Mouse (Mus musculus) kidney, postnatal 0 days (tissue): ENCODE measurements at regions not wholly inside any gene's neighbourhood (a gene's known extent, or its start where the extent isn't known, plus 50 kb on each side); places are given as distances from the start of the nearest gene placed in this dataset.

Experiments
- ATAC-seq: fragments of 200-750 bp; cut with Nextera tagmentation; replicated peaks from 2 replicates; pipeline ENCODE4 v1.8.0; 2017; ENCODE audit warnings: low read depth, moderate number of reproducible peaks, moderate TSS enrichment, moderate library complexity; ENCODE audit not compliant: low FRiP score
- DNase-seq: peaks from one replicate; pipeline ENCODE4 v3.0.0-alpha.2; 2016; ENCODE audit warnings: low spot score
- H3K27ac ChIP-seq: fragments of 300-500 bp; sonication (generic); 2 replicates; pipeline ENCODE4 v1.5.1; 2014; ENCODE audit warnings: mild to moderate bottlenecking
- H3K27me3 ChIP-seq: fragments of 300-500 bp; sonication (generic); 2 replicates; pipeline ENCODE4 v1.6.1; 2014; ENCODE audit warnings: low read length, mixed read lengths; ENCODE audit not compliant: insufficient read depth
- H3K36me3 ChIP-seq: fragments of 300-500 bp; sonication (generic); 2 replicates; pipeline ENCODE4 v1.6.1; 2014; ENCODE audit warnings: low read length, mixed read lengths; ENCODE audit not compliant: insufficient read depth
- H3K4me1 ChIP-seq: fragments of 300-500 bp; sonication (generic); replicated peaks from 2 replicates; pipeline ENCODE4 v1.6.1; 2014; ENCODE audit warnings: antibody characterized with exemption, low read length, mixed read lengths; ENCODE audit not compliant: insufficient read depth
- H3K4me2 ChIP-seq: fragments of 300-500 bp; sonication (generic); 2 replicates; pipeline ENCODE4 v1.6.1; 2014; ENCODE audit warnings: mild to moderate bottlenecking, low read length, moderate library complexity, mixed read lengths
- H3K4me3 ChIP-seq: fragments of 300-500 bp; sonication (generic); replicated peaks from 2 replicates; pipeline ENCODE4 v1.5.1; 2014; ENCODE audit warnings: low read depth, low read length
- H3K9ac ChIP-seq: fragments of 300-500 bp; sonication (generic); 2 replicates; pipeline ENCODE4 v1.6.1; 2014; ENCODE audit warnings: low read depth, low read length
- H3K9me3 ChIP-seq: fragments of 300-500 bp; sonication (generic); replicated peaks from 2 replicates; pipeline ENCODE4 v1.6.1; 2016; ENCODE audit warnings: low read length, inconsistent platforms, mixed read lengths
- CTCF ChIP-seq: IDR thresholded peaks from 2 replicates; pipeline ENCODE4 v1.5.1; 2016; ENCODE audit warnings: antibody characterized with exemption, low read depth, mild to moderate bottlenecking, moderate library complexity
- WGBS: fragments of 180-500 bp; shearing (Covaris S2); extraction: QIAGEN DNeasy Blood & Tissue Kit; methylation state at CpG from one replicate; pipeline ENCODE4 v1.1.7; 2014; 5-methylcytosine and 5-hydroxymethylcytosine counted together

GRCm38 (mm10) chrX:167152611-167153010 is 56.5 kb downstream of the Tmsb4x start:
- Histone ChIP-seq H3K9ac (no peak overlapping the region), H3K4me1 (no peaks in the 10 kb centered on the region), H3K9me3 (no peaks in the 10 kb centered on the region), H3K4me3 (no peak overlapping the region), H3K27ac (no peak overlapping the region), H3K27me3 (0 out of 2 replicates have a peak, but pooled peaks cover 3% of the 10 kb centered on the region), H3K4me2 (no peak overlapping the region), H3K36me3 (no peaks in the 10 kb centered on the region)
- no peak for DNase-seq
- no peak for ATAC-seq
- no peak for TF ChIP-seq CTCF
- 63% methylated on average over 4 of the region's 4 CpGs for WGBS

GRCm38 (mm10) chrX:167151341-167151740 is 57.8 kb downstream of the Tmsb4x start:
- Histone ChIP-seq H3K9ac (no peak overlapping the region), H3K4me1 (no peaks in the 10 kb centered on the region), H3K36me3 (no peaks in the 10 kb centered on the region), H3K4me3 (no peak overlapping the region), H3K9me3 (no peaks in the 10 kb centered on the region), H3K27me3 (0 out of 2 replicates have a peak, but pooled peaks cover 3% of the 10 kb centered on the region), H3K4me2 (no peak overlapping the region), H3K27ac (no peak overlapping the region)
- TF ChIP-seq CTCF, result no peak
- 74% methylated on average over 3 of the region's 3 CpGs for WGBS
- DNase-seq, result no peak
- no peak for ATAC-seq

- H3K4me3 ChIP-seq, result no peak overlapping the region
- H3K36me3 ChIP-seq, result no peaks in the 10 kb centered on the region
- H3K27ac ChIP-seq, result no peak overlapping the region
- no peak overlapping the region for H3K4me2 ChIP-seq
- no peaks in the 10 kb centered on the region for H3K4me1 ChIP-seq
- TF ChIP-seq CTCF, result no peak
- DNase-seq, result no peak
- H3K9me3 ChIP-seq, result no peaks in the 10 kb centered on the region
- WGBS, result 91% methylated on average over 4 of the region's 4 CpGs
- no peaks in the 10 kb centered on the region for H3K27me3 ChIP-seq
- no peak for ATAC-seq
- H3K9ac ChIP-seq, result no peak overlapping the region
Measured at GRCm38 (mm10) chrX:167149400-167149799, 59.7 kb downstream of the Tmsb4x start.

GRCm38 (mm10) chrX:167146513-167147360 is 62.4 kb downstream of the Tmsb4x start:
- Histone ChIP-seq H3K9ac (no peak overlapping the region), H3K9me3 (no peaks in the 10 kb centered on the region), H3K4me3 (no peak overlapping the region), H3K4me1 (no peaks in the 10 kb centered on the region), H3K36me3 (no peaks in the 10 kb centered on the region), H3K4me2 (no peak overlapping the region), H3K27ac (no peak overlapping the region), H3K27me3 (no peaks in the 10 kb centered on the region)
- WGBS, result 74% methylated on average over 8 of the region's 8 CpGs
- no peak for DNase-seq
- no peak for ATAC-seq
- no peak for TF ChIP-seq CTCF

- Histone ChIP-seq H3K36me3 (no peaks in the 10 kb centered on the region), H3K27me3 (no peaks in the 10 kb centered on the region), H3K4me3 (no peak overlapping the region), H3K9me3 (no peaks in the 10 kb centered on the region), H3K27ac (no peak overlapping the region), H3K4me1 (no peaks in the 10 kb centered on the region), H3K4me2 (no peak overlapping the region), H3K9ac (no peak overlapping the region)
- 81% methylated on average over 11 of the region's 11 CpGs for WGBS
- no peak for TF ChIP-seq CTCF
- DNase-seq (no peak), ATAC-seq (no peak)
Measured at GRCm38 (mm10) chrX:167145508-167146182, 63.5 kb downstream of the Tmsb4x start.

- no peak overlapping the region for H3K4me2 ChIP-seq
- H3K36me3 ChIP-seq, result no peaks in the 10 kb centered on the region
- no peaks in the 10 kb centered on the region for H3K4me1 ChIP-seq
- DNase-seq (peak; percentile 40), ATAC-seq (no peak)
- H3K27me3 ChIP-seq, result no peaks in the 10 kb centered on the region
- no peaks in the 10 kb centered on the region for H3K9me3 ChIP-seq
- H3K4me3 ChIP-seq, result no peak overlapping the region
- WGBS, result 57% methylated on average over 2 of the region's 2 CpGs
- H3K9ac ChIP-seq, result no peak overlapping the region
- no peak overlapping the region for H3K27ac ChIP-seq
- TF ChIP-seq CTCF, result no peak
Measured at GRCm38 (mm10) chrX:167139110-167139509, 70.0 kb downstream of the Tmsb4x start.
